Mouse (Mus musculus) heart, postnatal 0 days (tissue): Measurements from ENCODE around the gene Arhgap4.

ENCODE experiments used
- CTCF ChIP-seq: IDR thresholded peaks from 2 replicates; pipeline ENCODE4 v1.5.1; 2016; ENCODE audit warnings: antibody characterized with exemption, control low read depth, low read depth
- EP300 ChIP-seq: IDR thresholded peaks from 2 replicates; pipeline ENCODE4 v1.6.1; 2016; ENCODE audit warnings: antibody characterized with exemption, low read depth

DNA sequence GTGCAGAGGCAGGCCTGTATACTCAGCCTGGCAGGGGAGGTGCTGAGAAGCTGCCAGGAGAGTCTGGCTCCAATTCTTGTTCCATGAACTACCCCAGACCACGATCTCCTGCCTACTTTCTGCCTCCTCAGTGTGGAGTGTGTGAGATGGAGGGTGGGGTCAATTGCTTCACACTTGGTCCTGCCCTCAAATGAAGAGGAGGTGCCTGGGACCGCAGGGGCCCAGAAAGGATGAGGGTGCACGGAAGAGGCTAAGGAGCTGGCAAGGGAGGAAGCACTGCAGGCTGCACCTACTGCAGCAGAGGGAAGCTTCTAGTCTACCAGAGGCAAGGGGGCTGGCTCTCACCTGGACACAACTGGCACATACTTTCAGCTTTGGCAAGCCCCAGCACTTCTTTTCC is 42.7 kb upstream of the Arhgap4 start:
- no peak for TF ChIP-seq CTCF
- no peak for TF ChIP-seq EP300
